Mouse (Mus musculus): ENCODE measurements around the gene Birc3. TPM values are rescaled to one million over a fixed set of nuclear protein-coding genes. Genes with fewer than 3 reads are reported as not detected.

Gene Birc3
- 2.0 and 2.4 TPM in 2 replicates for polyA plus RNA-seq (2012; rRNA removed)

GRCm38 (mm10) chr9:7872775-7873439 is at the start of gene Birc3:
Gene Birc3 (minus strand): TSS chr9:7873186.
- TF ChIP-seq CTCF (IDR thresholded peaks at IDR 0.05; ENCODE audit: borderline replicate concordance, insufficient read depth, low read depth, low read length) (no peak), POLR2A (IDR thresholded peaks at IDR 0.05; ENCODE audit: borderline replicate concordance, insufficient read depth, low read length) (no peak)
- H3K27me3 ChIP-seq (ENCODE audit: control insufficient read depth, insufficient read depth, low read length): no peaks in the 10 kb centered on the region
- WGBS: 15% methylated on average over 26 of the region's 26 CpGs
- no peaks in the 10 kb centered on the region for H3K4me1 ChIP-seq (ENCODE audit: control insufficient read depth, insufficient read depth, low read length)
- peak; percentile 11 to 19 for DNase-seq
- H3K27ac ChIP-seq (ENCODE audit: insufficient read depth, low read length): no peak within 1 kb of the TSS
- H3K4me3 ChIP-seq (replicated peaks; ENCODE audit: insufficient read depth, low read depth, low read length): peak within 1 kb of the TSS; percentile 31

GRCm38 (mm10) chr9:7914925-7915324 is 41.9 kb upstream of the Birc3 start:
- DNase-seq: no peak
- Histone ChIP-seq H3K27me3 (ENCODE audit: control insufficient read depth, insufficient read depth, low read length) (no peaks in the 10 kb centered on the region), H3K4me3 (replicated peaks; ENCODE audit: insufficient read depth, low read depth, low read length) (no peak overlapping the region), H3K27ac (ENCODE audit: insufficient read depth, low read length) (no peak overlapping the region), H3K4me1 (ENCODE audit: control insufficient read depth, insufficient read depth, low read length) (no peaks in the 10 kb centered on the region)
- TF ChIP-seq CTCF (IDR thresholded peaks at IDR 0.05; ENCODE audit: borderline replicate concordance, insufficient read depth, low read depth, low read length) (no peak), POLR2A (IDR thresholded peaks at IDR 0.05; ENCODE audit: borderline replicate concordance, insufficient read depth, low read length) (no peak)
- 61% methylated on average over 8 of the region's 8 CpGs for WGBS

GRCm38 (mm10) chr9:7914487-7914886 is 41.5 kb upstream of the Birc3 start:
- TF ChIP-seq POLR2A (IDR thresholded peaks at IDR 0.05; ENCODE audit: borderline replicate concordance, insufficient read depth, low read length): no peak
- TF ChIP-seq CTCF (IDR thresholded peaks at IDR 0.05; ENCODE audit: borderline replicate concordance, insufficient read depth, low read depth, low read length): no peak
- DNase-seq: peak; percentile 42 to 43
- WGBS: 2% methylated on average over 11 of the region's 11 CpGs
- Histone ChIP-seq H3K4me3 (replicated peaks; ENCODE audit: insufficient read depth, low read depth, low read length) (peak overlapping the region; percentile 34), H3K4me1 (ENCODE audit: control insufficient read depth, insufficient read depth, low read length) (no peaks in the 10 kb centered on the region), H3K27ac (ENCODE audit: insufficient read depth, low read length) (no peak overlapping the region), H3K27me3 (ENCODE audit: control insufficient read depth, insufficient read depth, low read length) (no peaks in the 10 kb centered on the region)

GRCm38 (mm10) chr9:7913953-7914352 is 41.0 kb upstream of the Birc3 start:
- no peaks in the 10 kb centered on the region for H3K4me1 ChIP-seq (ENCODE audit: control insufficient read depth, insufficient read depth, low read length)
- TF ChIP-seq CTCF (IDR thresholded peaks at IDR 0.05; ENCODE audit: borderline replicate concordance, insufficient read depth, low read depth, low read length): no peak
- TF ChIP-seq POLR2A (IDR thresholded peaks at IDR 0.05; ENCODE audit: borderline replicate concordance, insufficient read depth, low read length): no peak
- no peak overlapping the region for H3K4me3 ChIP-seq (replicated peaks; ENCODE audit: insufficient read depth, low read depth, low read length)
- H3K27ac ChIP-seq (ENCODE audit: insufficient read depth, low read length): no peak overlapping the region
- WGBS: 56% methylated on average over 19 of the region's 19 CpGs
- no peak for DNase-seq
- H3K27me3 ChIP-seq (ENCODE audit: control insufficient read depth, insufficient read depth, low read length): no peaks in the 10 kb centered on the region

- Histone ChIP-seq H3K4me3 (replicated peaks; ENCODE audit: insufficient read depth, low read depth, low read length) (no peak overlapping the region), H3K27me3 (ENCODE audit: control insufficient read depth, insufficient read depth, low read length) (no peaks in the 10 kb centered on the region), H3K27ac (ENCODE audit: insufficient read depth, low read length) (no peak overlapping the region), H3K4me1 (ENCODE audit: control insufficient read depth, insufficient read depth, low read length) (no peaks in the 10 kb centered on the region)
- TF ChIP-seq CTCF (IDR thresholded peaks at IDR 0.05; ENCODE audit: borderline replicate concordance, insufficient read depth, low read depth, low read length): no peak
- TF ChIP-seq POLR2A (IDR thresholded peaks at IDR 0.05; ENCODE audit: borderline replicate concordance, insufficient read depth, low read length): no peak
- no peak for DNase-seq
- 81% methylated on average over 2 of the region's 2 CpGs for WGBS
Observed at GRCm38 (mm10) chr9:7907351-7907985, 34.5 kb upstream of the Birc3 start.

GRCm38 (mm10) chr9:7906564-7906963 is 33.6 kb upstream of the Birc3 start:
- H3K4me3 ChIP-seq (replicated peaks; ENCODE audit: insufficient read depth, low read depth, low read length): no peak overlapping the region
- H3K27ac ChIP-seq (ENCODE audit: insufficient read depth, low read length): no peak overlapping the region
- WGBS: 90% methylated on average over 1 of the region's 1 CpGs
- H3K4me1 ChIP-seq (ENCODE audit: control insufficient read depth, insufficient read depth, low read length): no peaks in the 10 kb centered on the region
- no peak for DNase-seq
- no peaks in the 10 kb centered on the region for H3K27me3 ChIP-seq (ENCODE audit: control insufficient read depth, insufficient read depth, low read length)
- TF ChIP-seq POLR2A (IDR thresholded peaks at IDR 0.05; ENCODE audit: borderline replicate concordance, insufficient read depth, low read length) (no peak), CTCF (IDR thresholded peaks at IDR 0.05; ENCODE audit: borderline replicate concordance, insufficient read depth, low read depth, low read length) (no peak)

- Histone ChIP-seq H3K4me3 (replicated peaks; ENCODE audit: insufficient read depth, low read depth, low read length) (no peak overlapping the region), H3K27me3 (ENCODE audit: control insufficient read depth, insufficient read depth, low read length) (no peaks in the 10 kb centered on the region), H3K27ac (ENCODE audit: insufficient read depth, low read length) (no peak overlapping the region), H3K4me1 (ENCODE audit: control insufficient read depth, insufficient read depth, low read length) (no peaks in the 10 kb centered on the region)
- 81% methylated on average over 5 of the region's 5 CpGs for WGBS
- TF ChIP-seq POLR2A (IDR thresholded peaks at IDR 0.05; ENCODE audit: borderline replicate concordance, insufficient read depth, low read length): no peak
- no peak for TF ChIP-seq CTCF (IDR thresholded peaks at IDR 0.05; ENCODE audit: borderline replicate concordance, insufficient read depth, low read depth, low read length)
- no peak for DNase-seq
Observed at GRCm38 (mm10) chr9:7903825-7904224, 30.8 kb upstream of the Birc3 start.

GRCm38 (mm10) chr9:7903262-7903661 is 30.3 kb upstream of the Birc3 start:
- 84% methylated on average over 2 of the region's 2 CpGs for WGBS
- H3K27ac ChIP-seq (ENCODE audit: insufficient read depth, low read length): no peak overlapping the region

More at GRCm38 (mm10) chr9:7903262-7903661, 30.3 kb upstream of the Birc3 start:
- DNase-seq: no peak
- no peak overlapping the region for H3K4me3 ChIP-seq (replicated peaks; ENCODE audit: insufficient read depth, low read depth, low read length)
- TF ChIP-seq POLR2A (IDR thresholded peaks at IDR 0.05; ENCODE audit: borderline replicate concordance, insufficient read depth, low read length): no peak
- TF ChIP-seq CTCF (IDR thresholded peaks at IDR 0.05; ENCODE audit: borderline replicate concordance, insufficient read depth, low read depth, low read length): no peak
- no peaks in the 10 kb centered on the region for H3K27me3 ChIP-seq (ENCODE audit: control insufficient read depth, insufficient read depth, low read length)
- no peaks in the 10 kb centered on the region for H3K4me1 ChIP-seq (ENCODE audit: control insufficient read depth, insufficient read depth, low read length)
